8 mouse cellular contexts compared by ENCODE assay signal in genomic region chr4:43558028-43558630, GRCm38 (mm10). TPM values are rescaled to one million over a fixed set of nuclear protein-coding genes. Genes with fewer than 3 reads are reported as not detected.
DNase-seq lines count a peak whose midpoint lies in the region; ATAC-seq and TF ChIP-seq lines count a peak whose summit lies in the region.
"Had no signal": no experiment of that assay in that cellular context is flagged by ENCODE, and none has a peak within 500 bp of the region (broad histone marks: within the 10 kb centered on the region; RNA-seq: fewer than 3 reads in every experiment).

No protein-coding gene starts in this region.

- H3K4me1 ChIP-seq in E14TG2a.4 (replicated peaks; ENCODE audit: low read depth, low read length) = peaks cover 65% of the 10 kb centered on the region
- H3K4me1 ChIP-seq in forebrain, embryonic 14.5 days (ENCODE audit: control insufficient read depth, insufficient read depth, low read length) = peaks cover 11% of the 10 kb centered on the region
- peaks cover 45% of the 10 kb centered on the region for H3K4me1 ChIP-seq in neural tube, embryonic 12.5 days

- no peaks in the 10 kb centered on the region for H3K9me3 ChIP-seq in E14TG2a.4 (ENCODE audit: low read length)
- no peaks in the 10 kb centered on the region for H3K9me3 ChIP-seq in forebrain, embryonic 14.5 days (replicated peaks; ENCODE audit: control insufficient read depth, low read length)
- H3K9me3 ChIP-seq in neural tube, embryonic 12.5 days = no peaks in the 10 kb centered on the region

- intact Hi-C loops in left cerebral cortex, postnatal 4 days (cut with DNase I) = no loop called here

- H3K9ac ChIP-seq in forebrain, embryonic 14.5 days (ENCODE audit: low read length) = no peak overlapping the region; the same call in 1 of the 2 replicates
- no peak overlapping the region for H3K9ac ChIP-seq in neural tube, embryonic 12.5 days

- no peak for ATAC-seq in forebrain, embryonic 14.5 days
- ATAC-seq in neural tube, embryonic 12.5 days (ENCODE audit: low FRiP score, low read depth) = no peak

- no peak overlapping the region for H3K27ac ChIP-seq in forebrain, embryonic 14.5 days (ENCODE audit: low read depth, low read length)
- H3K27ac ChIP-seq in neural tube, embryonic 12.5 days = no peak overlapping the region

- DNase-seq in 3T3-L1 (ENCODE audit: low read depth, low spot score) = peak; percentile 84
- DNase-seq in forebrain, embryonic 14.5 days (ENCODE audit: low spot score) = no peak
- DNase-seq in kidney, postnatal 25 days = peak; percentile 66 to 75
- DNase-seq in layer of hippocampus, postnatal 10 days (ENCODE audit: low spot score in 2 of 2) = no peak
- no peak for DNase-seq in left cerebral cortex, postnatal 4 days

- WGBS in forebrain, embryonic 14.5 days = 67% methylated on average over 5 of the region's 5 CpGs
- 44% methylated on average over 5 of the region's 5 CpGs for WGBS in neural tube, embryonic 12.5 days

- 0 out of 2 replicates have a peak overlapping the region, but pooled peaks have one; percentile 21 for H3K4me2 ChIP-seq in forebrain, embryonic 14.5 days (ENCODE audit: low read length)
- peak overlapping the region; percentile 32 for H3K4me2 ChIP-seq in neural tube, embryonic 12.5 days (replicated peaks)

- no peaks in the 10 kb centered on the region for H3K27me3 ChIP-seq in E14TG2a.4 (ENCODE audit: insufficient read depth, low read length)
- H3K27me3 ChIP-seq in forebrain, embryonic 14.5 days (replicated peaks; ENCODE audit: control insufficient read depth, insufficient read depth, low read length) = no peaks in the 10 kb centered on the region
- no peaks in the 10 kb centered on the region for H3K27me3 ChIP-seq in neural tube, embryonic 12.5 days (replicated peaks)

- H3K4me3 ChIP-seq in E14TG2a.4 (replicated peaks; ENCODE audit: low read length) = peak overlapping the region; percentile 70
- H3K4me3 ChIP-seq in forebrain, embryonic 14.5 days (ENCODE audit: low read depth, low read length) = no peak overlapping the region
- no peak overlapping the region for H3K4me3 ChIP-seq in neural tube, embryonic 12.5 days

- TF ChIP-seq CTCF in E14TG2a.4 (conservative IDR thresholded peaks at IDR 0.05; ENCODE audit: low read length) = no peak

- H3K36me3 ChIP-seq in E14TG2a.4 (ENCODE audit: insufficient read depth, low read length) = peaks cover 53% of the 10 kb centered on the region
- H3K36me3 ChIP-seq in forebrain, embryonic 14.5 days (ENCODE audit: control insufficient read depth, insufficient read depth, low read length) = peaks cover 38% of the 10 kb centered on the region
- peaks cover 44% of the 10 kb centered on the region for H3K36me3 ChIP-seq in neural tube, embryonic 12.5 days

RNA-seq across cellular contexts. Expression of gene Creb3, which starts 4.0 kb away (rescaled TPM):
- 88.3 and 88.4 TPM in 2 replicates for polyA plus RNA-seq in forebrain, embryonic 14.5 days (2014; fragmentation: Nextera tagmentation; extraction: Ambion mirVana)
- polyA plus RNA-seq in neural tube, embryonic 12.5 days (2016; fragmentation: Nextera tagmentation; extraction: Ambion mirVana) = 68.0 and 71.0 TPM in 2 replicates
- 10 to 100 TPM; 65.9 to 75.4 TPM for total RNA-seq in layer of hippocampus, postnatal 10 days (2021)
- total RNA-seq in left cerebral cortex, postnatal 4 days (2021) = 10 to 100 TPM; 63.2 to 67.5 TPM

RNA-seq across cellular contexts. Expression of gene Tln1, which starts 4.4 kb away (rescaled TPM):
- 50.1 and 50.4 TPM in 2 replicates for polyA plus RNA-seq in forebrain, embryonic 14.5 days (2014; fragmentation: Nextera tagmentation; extraction: Ambion mirVana)
- 59.6 and 65.6 TPM in 2 replicates for polyA plus RNA-seq in neural tube, embryonic 12.5 days (2016; fragmentation: Nextera tagmentation; extraction: Ambion mirVana)
- total RNA-seq in layer of hippocampus, postnatal 10 days (2021) = 10 to 100 TPM; 54.4 to 69.7 TPM
- 10 to 100 TPM; 49.1 to 59.1 TPM for total RNA-seq in left cerebral cortex, postnatal 4 days (2021)

RNA-seq across cellular contexts. Expression of gene Rgp1, which starts 20.4 kb away (rescaled TPM):
- 10.4 and 22.2 TPM in 2 replicates for polyA plus RNA-seq in forebrain, embryonic 14.5 days (2014; fragmentation: Nextera tagmentation; extraction: Ambion mirVana)
- 29.5 and 36.3 TPM in 2 replicates for polyA plus RNA-seq in neural tube, embryonic 12.5 days (2016; fragmentation: Nextera tagmentation; extraction: Ambion mirVana)
- total RNA-seq in layer of hippocampus, postnatal 10 days (2021) = 10 to 100 TPM; 46.2 to 53.6 TPM
- 10 to 100 TPM; 47.1 to 54.1 TPM for total RNA-seq in left cerebral cortex, postnatal 4 days (2021)

RNA-seq across cellular contexts. Expression of gene Gba2, which starts 20.5 kb away (rescaled TPM):
- polyA plus RNA-seq in forebrain, embryonic 14.5 days (2014; fragmentation: Nextera tagmentation; extraction: Ambion mirVana) = 39.2 and 42.3 TPM in 2 replicates
- polyA plus RNA-seq in neural tube, embryonic 12.5 days (2016; fragmentation: Nextera tagmentation; extraction: Ambion mirVana) = 50.4 and 55.4 TPM in 2 replicates
- total RNA-seq in layer of hippocampus, postnatal 10 days (2021) = 10 to 100 TPM; 56.8 to 57.7 TPM
- total RNA-seq in left cerebral cortex, postnatal 4 days (2021) = 10 to 100 TPM; 63.9 to 71.7 TPM

RNA-seq across cellular contexts. Expression of gene Msmp, which starts 26.2 kb away (rescaled TPM):
- polyA plus RNA-seq in forebrain, embryonic 14.5 days (2014; fragmentation: Nextera tagmentation; extraction: Ambion mirVana) = 0.37 TPM in 1 of 2 replicates, not detected in the other
- polyA plus RNA-seq in neural tube, embryonic 12.5 days (2016; fragmentation: Nextera tagmentation; extraction: Ambion mirVana) = 1.3 and 2.8 TPM in 2 replicates
- total RNA-seq in layer of hippocampus, postnatal 10 days (2021) = not detected
- total RNA-seq in left cerebral cortex, postnatal 4 days (2021) = not detected
- polyA plus RNA-seq: large intestine, adult 2 months had no signal

Comparison
In these comparisons a context has a peak if more than half of its experiments do, and no peak if none do; other contexts are left out.
1. DNase-seq: peak in 3T3-L1 (single experiment) and kidney, postnatal 25 days (2 of 2); none in forebrain, embryonic 14.5 days (single experiment), layer of hippocampus, postnatal 10 days (0 of 2) and left cerebral cortex, postnatal 4 days (single experiment).